Mouse (Mus musculus): ENCODE results near the gene Gm7879. TPM values are rescaled to one million over a fixed set of nuclear protein-coding genes. Genes with fewer than 3 reads are reported as not detected.
"Not testable (repeated sequence)": the region's sequence is repeated elsewhere in the genome, so short reads cannot be mapped to it uniquely, and the experiment has no call there.

Gene Gm7879
- 10 to 100 TPM in 1 of 2 experiments, 1 to 10 TPM in 1; 9.1 to 11.9 TPM for total RNA-seq (2021)
- long read RNA-seq, experiment 1, partial matches to known transcripts: 0 of 1 reads
- long read RNA-seq, experiment 1, other reads (novel, unspliced or antisense): 0 of 1 reads
- long read RNA-seq, experiment 2, partial matches to known transcripts: 0 of 2 reads
- long read RNA-seq, experiment 2, other reads (novel, unspliced or antisense): 0 of 2 reads

GRCm38 (mm10) chr5:43912844-43913243 lies at the start of gene Gm7879:
Gene Gm7879 (plus strand): TSS chr5:43913144.
- DNase-seq (ENCODE audit: low spot score in 2 of 2): not testable (repeated sequence)

GRCm38 (mm10) chr5:43863642-43864041 lies 49.3 kb upstream of the Gm7879 start:
- no peak for DNase-seq (ENCODE audit: low spot score in 2 of 2)

DNA sequence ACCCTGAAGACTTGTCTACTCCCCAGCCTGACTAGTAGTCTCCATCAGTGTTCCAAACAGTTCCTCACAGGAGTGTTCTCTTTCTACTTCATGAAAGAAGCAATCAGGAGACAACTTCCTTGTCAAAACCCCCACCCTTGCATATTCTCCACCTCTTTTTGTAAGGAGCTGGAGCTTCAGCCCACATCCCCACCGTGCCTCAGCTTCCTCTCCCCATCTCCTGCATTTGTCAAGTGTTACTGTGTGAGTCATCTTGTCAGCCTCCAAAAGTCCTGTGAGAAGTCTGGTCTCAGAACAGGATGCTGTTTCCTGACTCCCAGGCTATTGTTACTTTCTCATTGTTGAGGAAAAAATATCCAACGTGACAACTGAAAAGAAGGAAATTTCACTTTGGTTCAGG lies 47.6 kb upstream of the Gm7879 start:
- DNase-seq (ENCODE audit: low spot score in 2 of 2): peak in 1 of 2 experiments; percentile 15

DNA sequence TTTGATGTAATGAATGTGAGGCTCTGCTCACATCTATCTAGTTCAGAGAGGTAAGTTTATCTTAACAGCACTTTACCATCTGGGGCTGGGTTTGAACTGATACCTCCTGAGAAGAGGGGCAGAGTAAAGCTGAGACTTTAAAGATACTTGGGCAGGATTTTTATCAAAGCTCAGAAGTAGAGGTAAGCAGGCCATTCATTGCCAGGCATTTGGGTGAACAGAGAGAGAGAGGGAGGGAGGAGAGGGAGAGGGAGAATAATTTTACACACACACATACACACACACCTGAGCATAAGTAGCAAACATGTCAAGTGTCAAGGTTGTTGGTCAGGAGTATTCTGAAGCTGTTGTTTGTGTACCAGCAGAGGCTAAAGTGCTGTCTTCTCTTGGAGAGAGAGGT lies 44.7 kb upstream of the Gm7879 start, which contains the start of gene Cd38:
Gene Cd38 (plus strand): TSS at position 301 of the 400 bp plus-strand sequence.
- no peak for DNase-seq (ENCODE audit: low spot score in 2 of 2)

DNA sequence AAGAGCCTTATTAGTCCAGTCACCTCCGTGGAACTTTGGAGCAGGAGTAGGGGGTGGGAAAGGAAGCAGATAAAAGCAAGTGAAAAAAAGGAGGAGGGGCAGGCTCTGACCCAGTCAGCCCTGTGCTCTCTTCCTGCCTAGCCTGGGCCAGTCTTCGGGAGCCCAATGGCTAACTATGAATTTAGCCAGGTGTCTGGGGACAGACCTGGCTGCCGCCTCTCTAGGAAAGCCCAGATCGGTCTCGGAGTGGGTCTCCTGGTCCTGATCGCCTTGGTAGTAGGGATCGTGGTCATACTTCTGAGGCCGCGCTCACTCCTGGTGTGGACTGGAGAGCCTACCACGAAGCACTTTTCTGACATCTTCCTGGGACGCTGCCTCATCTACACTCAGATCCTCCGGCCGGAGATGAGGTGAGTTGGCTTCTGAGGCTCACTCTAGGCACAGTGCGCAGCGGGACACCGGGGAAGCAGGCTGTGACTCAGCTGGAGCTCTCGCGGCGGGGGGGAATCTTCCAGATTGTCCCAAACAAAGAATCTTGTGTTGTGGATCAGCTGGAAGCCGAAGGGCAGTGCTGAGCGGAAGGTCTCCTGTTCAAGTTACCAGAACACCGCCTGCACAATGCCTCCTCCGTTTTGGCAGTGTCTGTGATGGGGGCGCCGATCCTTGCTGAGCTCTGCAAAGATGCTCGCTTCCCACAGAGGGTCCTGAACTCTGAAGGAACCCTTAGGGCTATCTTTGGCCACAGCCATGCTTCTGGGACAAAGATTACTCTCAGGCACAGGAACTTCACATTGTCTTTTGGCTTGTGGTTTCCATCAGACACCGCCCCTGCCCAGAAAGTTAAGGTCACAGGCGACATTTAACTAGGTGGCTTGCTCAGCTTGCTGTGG lies 44.0 kb upstream of the Gm7879 start:
- peak; percentile 39 for DNase-seq (ENCODE audit: low spot score in 2 of 2)

DNA sequence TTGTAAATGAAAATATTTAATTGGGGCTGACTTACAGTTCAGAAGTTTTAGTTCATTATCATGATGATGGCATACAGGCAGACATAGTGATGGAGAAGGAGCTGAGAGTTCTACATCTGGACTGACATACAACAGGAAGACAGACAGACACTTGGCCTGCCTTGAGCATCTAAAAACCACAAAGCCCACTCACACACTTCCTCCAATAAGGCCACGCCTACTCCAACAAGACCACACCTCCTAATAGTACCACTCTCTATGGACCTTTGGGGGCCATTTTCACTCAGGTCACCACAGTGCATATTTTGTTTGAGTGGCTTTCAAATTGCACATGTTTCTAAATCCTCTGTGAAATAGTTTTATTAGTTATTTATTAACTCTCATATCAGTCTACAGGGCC lies 41.1 kb upstream of the Gm7879 start:
- no peak for DNase-seq (ENCODE audit: low spot score in 2 of 2)

DNA sequence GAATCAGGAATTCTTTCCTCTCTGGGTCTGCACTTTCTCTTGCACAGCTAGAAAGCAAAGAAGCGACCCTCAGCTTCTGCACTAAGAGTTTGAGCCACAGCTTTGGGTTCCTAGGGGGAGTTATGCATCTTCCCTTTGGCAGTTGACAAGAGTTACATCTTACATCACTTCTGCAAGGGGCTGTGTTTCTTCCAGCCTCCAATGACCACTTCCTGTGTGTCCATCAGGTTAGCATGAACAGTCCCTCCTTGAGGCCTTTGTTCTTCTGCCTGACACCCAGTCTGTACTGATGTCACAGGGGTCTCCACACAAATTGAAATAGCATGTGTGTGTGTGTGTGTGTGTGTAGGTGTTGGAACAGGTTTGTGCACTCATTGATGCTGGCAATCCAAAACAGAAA lies 40.3 kb upstream of the Gm7879 start:
- DNase-seq (ENCODE audit: low spot score in 2 of 2): no peak

- no peak for DNase-seq (ENCODE audit: low spot score in 2 of 2)
Measured at GRCm38 (mm10) chr5:43882034-43882433, 30.9 kb upstream of the Gm7879 start.

DNA sequence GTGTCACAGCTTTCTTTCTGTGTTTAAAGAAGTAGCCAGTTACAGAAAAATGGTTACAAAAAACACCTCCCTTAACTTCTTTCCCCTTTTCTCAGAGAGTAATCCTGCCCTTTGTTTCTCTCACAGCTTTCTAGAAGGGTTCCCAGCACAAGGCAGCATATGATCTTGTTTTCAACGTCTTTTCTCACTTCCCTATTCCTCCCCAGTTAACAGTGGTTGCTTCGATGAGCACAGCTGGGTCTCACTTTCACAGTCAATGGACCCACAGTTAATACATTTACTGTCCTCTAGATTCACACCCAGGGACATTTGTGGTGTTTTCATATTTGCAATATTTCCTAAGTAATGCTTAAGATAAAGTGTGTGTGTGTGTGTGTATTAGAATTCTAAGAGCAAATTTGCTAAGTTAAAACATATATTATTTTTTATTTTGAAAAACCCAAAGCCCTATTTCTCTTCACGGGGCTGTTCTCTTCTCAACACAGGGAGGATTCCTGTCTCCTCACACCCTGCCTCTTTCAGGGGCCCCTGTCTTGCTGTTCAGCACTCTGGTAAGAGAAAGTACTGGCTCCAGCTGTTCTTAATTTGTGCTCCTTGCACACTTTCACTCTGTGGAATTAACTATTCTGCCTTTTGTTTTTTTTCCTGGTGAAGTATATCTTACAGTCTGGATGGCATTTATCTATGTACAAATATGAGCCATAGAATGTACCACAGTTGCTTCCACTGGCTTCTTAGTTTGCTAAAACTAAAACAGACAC lies 27.7 kb upstream of the Gm7879 start:
- DNase-seq (ENCODE audit: low spot score in 2 of 2): no peak

GRCm38 (mm10) chr5:43892386-43892785 lies 20.6 kb upstream of the Gm7879 start:
- DNase-seq (ENCODE audit: low spot score in 2 of 2): peak; percentile 30 to 42

- peak; percentile 22 to 47 for DNase-seq (ENCODE audit: low spot score in 2 of 2)
Measured at GRCm38 (mm10) chr5:43894113-43894512, 18.8 kb upstream of the Gm7879 start.

GRCm38 (mm10) chr5:43895931-43896330 lies 17.0 kb upstream of the Gm7879 start:
- DNase-seq (ENCODE audit: low spot score in 2 of 2): no peak

DNA sequence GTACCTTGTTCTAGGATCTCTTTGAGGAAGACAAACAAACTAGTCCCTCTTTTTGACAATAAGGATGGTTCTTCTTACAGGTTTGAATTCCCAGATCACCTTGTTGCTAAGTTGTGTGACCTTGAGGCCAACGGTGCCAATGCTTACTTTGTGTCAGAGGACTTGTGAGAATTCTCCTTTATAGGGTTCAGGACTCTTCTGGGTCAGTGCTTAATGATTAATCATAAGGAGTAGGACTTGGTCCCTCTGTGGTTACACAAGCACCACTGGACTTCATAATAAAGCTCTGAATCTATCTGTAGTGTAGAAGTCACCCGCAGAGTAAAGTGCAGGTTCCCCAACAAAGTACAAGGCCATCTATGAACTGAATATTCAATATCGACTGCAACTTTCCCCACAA lies 8.3 kb upstream of the Gm7879 start:
- DNase-seq (ENCODE audit: low spot score in 2 of 2): no peak

- no peak for DNase-seq (ENCODE audit: low spot score in 2 of 2)
Measured at GRCm38 (mm10) chr5:43909213-43909612, 3.7 kb upstream of the Gm7879 start.

GRCm38 (mm10) chr5:43910006-43910405 lies 2.9 kb upstream of the Gm7879 start:
- no peak for DNase-seq (ENCODE audit: low spot score in 2 of 2)

GRCm38 (mm10) chr5:43915261-43915886 lies 2.4 kb downstream of the Gm7879 start:
- DNase-seq (ENCODE audit: low spot score in 2 of 2): no peak

GRCm38 (mm10) chr5:43921877-43922276 lies 8.9 kb downstream of the Gm7879 start:
- no peak for DNase-seq (ENCODE audit: low spot score in 2 of 2)

- DNase-seq (ENCODE audit: low spot score in 2 of 2): peak; percentile 71 to 84
Measured at GRCm38 (mm10) chr5:43923933-43924332, 11.0 kb downstream of the Gm7879 start.

GRCm38 (mm10) chr5:43927729-43928128 lies 14.8 kb downstream of the Gm7879 start:
- DNase-seq (ENCODE audit: low spot score in 2 of 2): no peak

DNA sequence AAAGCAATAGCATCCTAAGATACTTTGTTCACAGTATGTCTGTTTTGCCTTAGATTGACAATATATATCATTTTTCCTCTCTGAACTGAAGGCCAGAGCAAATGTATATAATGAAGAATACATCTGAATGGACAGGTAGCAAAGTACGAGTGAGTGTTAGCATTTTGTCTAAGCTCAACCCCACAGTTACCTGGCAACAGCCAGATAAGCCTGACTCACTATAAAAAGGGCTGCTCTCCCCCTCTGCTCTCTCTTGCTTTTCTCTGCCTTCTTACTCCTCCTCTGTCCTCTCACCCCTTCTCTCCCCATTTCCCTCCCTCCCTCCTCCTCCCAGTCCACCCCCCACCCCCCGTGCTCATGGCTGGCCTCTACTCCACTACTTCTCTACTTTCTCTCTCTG lies 20.3 kb downstream of the Gm7879 start:
- DNase-seq (ENCODE audit: low spot score in 2 of 2): no peak

DNA sequence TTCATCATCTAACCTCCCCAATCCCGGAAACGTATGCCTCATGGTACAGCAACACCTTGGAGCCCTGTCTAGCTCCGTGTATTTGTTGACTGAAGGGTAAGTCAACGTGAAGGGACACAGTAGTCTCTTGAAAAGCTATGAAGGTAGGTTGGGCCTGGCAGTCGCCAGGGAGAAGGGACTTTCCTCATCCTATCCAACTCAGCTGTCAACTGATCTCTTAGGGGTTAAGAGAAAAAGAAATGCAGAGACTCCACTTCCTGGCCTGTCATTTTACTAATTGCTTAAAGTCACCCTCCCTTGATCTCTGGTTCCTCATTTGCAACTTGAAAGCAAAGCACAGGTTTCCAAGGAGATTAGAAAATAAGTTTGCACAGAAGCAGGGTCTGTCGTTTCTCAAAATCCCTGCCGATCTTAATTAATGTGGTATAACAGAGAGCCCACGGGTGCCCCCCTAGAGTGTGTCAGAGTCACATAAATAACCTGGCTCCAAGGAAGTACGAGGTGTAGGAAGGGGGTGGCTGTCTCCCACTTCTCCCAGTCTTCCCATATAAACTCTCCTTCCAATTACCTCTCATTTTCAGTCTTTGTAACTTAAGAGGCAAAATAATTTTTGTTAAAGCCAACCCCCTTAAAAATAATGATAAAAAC lies 34.5 kb downstream of the Gm7879 start:
- DNase-seq (ENCODE audit: low spot score in 2 of 2): no peak

All from left cerebral cortex, adult 18-20 months (tissue).